Mouse (Mus musculus) liver, postnatal 0 days (tissue): ENCODE data around the gene Klc2.

Experiments
- CTCF ChIP-seq: sonication (generic); IDR thresholded peaks from 2 replicates; pipeline ENCODE4 v1.5.1; 2016; ENCODE audit warnings: antibody characterized with exemption, low read depth
- EP300 ChIP-seq: IDR thresholded peaks from 2 replicates; pipeline ENCODE4 v1.6.1; 2016; ENCODE audit warnings: antibody characterized with exemption, low read depth, mild to moderate bottlenecking

- TF ChIP-seq CTCF (peak; percentile 60), EP300 (no peak)
Measured at GRCm38 (mm10) chr19:5109659-5110453, 8.5 kb downstream of the Klc2 start.
